Mouse (Mus musculus) retina, postnatal 7 days (tissue): ENCODE results near the gene Spsb4.

Source experiments
- DNase-seq: peaks from one replicate; pipeline ENCODE4 v3.0.0-alpha.2; 2012; ENCODE audit warnings: low read depth, low spot score

Spsb4 gene

GRCm38 (mm10) chr9:96980037-96980997 is 38.3 kb downstream of the Spsb4 start:
- DNase-seq: peak; percentile 24

GRCm38 (mm10) chr9:96979417-96980030 is 39.1 kb downstream of the Spsb4 start:
- no peak for DNase-seq

- DNase-seq: no peak
Measured at GRCm38 (mm10) chr9:96978147-96978782, 40.4 kb downstream of the Spsb4 start.

GRCm38 (mm10) chr9:96977287-96978145 is 41.1 kb downstream of the Spsb4 start:
- DNase-seq: no peak

DNA sequence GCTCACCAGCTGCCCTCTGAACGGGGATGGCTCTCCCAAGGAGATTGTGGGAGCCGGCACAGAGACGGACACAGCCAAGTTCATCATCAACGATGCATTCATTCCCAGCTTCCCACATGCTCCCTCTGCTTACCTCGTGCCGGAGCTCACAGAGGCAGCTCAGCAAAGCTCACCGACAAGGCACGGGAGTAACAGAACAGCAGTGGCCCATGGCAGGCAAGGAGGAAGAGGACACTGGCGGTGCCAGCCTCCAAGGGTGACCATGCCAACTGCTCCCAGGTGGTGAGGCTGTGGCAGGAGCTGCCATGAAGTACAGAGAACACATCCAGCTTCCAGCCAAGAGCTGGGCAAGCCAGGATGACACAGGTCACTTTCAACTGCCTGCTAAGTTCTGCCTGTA is 45.6 kb downstream of the Spsb4 start:
- no peak for DNase-seq

DNA sequence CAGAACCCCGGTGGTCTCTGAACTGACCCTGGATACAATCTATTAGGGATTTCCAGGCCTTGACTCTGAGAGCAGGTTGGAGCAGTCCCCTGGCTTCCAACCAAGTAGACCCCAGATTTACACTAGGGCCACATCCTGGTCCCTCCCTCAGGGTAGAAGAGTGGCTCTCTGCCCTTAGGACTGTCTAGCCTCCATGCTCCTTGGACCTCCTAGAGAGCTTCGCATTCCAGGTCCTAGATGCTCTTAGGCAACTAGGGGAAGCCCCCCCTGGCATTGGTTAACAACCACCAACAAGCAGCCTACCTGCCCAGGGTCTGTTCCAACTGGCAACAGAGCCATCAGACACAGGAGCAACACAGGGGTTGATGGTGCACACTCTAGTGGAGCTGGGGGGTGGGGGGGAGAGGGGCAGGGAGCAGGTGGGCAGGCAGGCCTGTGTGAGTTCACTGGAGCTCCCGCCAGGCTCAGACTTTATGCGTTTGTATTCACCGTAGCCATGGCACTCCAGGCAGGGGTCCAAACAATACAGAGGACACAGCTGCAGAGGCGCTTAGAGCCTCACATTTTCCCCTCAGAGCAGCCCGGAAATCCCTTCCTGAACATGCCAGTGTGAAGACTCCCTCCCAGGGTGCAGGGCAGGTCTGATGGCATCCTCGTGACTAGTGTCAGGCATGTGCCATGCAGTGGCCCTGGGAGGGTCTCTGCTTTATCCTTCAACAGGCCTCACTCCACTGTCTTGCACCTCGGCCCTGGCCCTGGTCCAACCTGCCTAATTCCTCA is 46.8 kb downstream of the Spsb4 start:
- peak; percentile 25 for DNase-seq

GRCm38 (mm10) chr9:96967516-96967915 is 51.1 kb downstream of the Spsb4 start:
- no peak for DNase-seq

GRCm38 (mm10) chr9:96966465-96966864 is 52.2 kb downstream of the Spsb4 start:
- DNase-seq: no peak

DNA sequence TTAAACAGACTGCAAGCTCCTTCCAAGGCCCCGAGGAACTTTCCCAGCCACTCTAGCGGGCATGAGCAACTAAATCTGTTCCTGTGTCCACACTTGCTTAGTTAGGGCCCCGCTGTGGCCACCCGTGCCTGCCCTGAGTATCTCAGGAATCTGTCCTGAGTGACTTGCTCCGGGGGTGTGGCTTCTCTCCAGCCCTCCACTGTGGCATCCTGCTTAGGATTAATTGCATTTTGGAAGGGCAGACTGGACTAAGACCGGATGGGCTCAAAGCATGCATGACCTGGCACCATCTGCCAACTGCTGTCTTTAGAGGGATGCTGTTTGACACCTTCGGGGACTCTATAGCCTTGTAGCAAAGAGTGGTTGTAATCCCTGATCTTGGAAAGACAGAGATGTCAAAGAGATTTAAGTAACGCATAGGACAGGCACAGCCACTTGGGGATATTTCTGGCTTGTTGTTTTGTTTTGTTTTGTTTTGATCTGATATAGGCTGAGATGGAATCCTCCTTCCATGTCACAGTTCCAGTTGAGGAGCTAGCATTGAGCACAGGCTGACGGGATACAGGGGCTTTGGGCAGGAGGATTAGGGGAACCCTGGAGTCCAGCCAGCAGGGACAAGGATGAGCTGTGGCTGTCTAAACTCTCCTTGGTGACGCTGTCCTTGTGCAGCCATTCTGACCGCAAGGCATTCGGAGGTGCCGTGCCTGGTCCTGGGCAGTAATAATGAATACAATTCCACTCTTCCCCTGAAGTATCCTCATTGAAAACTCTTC is 55.0 kb downstream of the Spsb4 start:
- peak; percentile 40 for DNase-seq

- no peak for DNase-seq
Measured at GRCm38 (mm10) chr9:96962714-96963113, 55.9 kb downstream of the Spsb4 start.

DNA sequence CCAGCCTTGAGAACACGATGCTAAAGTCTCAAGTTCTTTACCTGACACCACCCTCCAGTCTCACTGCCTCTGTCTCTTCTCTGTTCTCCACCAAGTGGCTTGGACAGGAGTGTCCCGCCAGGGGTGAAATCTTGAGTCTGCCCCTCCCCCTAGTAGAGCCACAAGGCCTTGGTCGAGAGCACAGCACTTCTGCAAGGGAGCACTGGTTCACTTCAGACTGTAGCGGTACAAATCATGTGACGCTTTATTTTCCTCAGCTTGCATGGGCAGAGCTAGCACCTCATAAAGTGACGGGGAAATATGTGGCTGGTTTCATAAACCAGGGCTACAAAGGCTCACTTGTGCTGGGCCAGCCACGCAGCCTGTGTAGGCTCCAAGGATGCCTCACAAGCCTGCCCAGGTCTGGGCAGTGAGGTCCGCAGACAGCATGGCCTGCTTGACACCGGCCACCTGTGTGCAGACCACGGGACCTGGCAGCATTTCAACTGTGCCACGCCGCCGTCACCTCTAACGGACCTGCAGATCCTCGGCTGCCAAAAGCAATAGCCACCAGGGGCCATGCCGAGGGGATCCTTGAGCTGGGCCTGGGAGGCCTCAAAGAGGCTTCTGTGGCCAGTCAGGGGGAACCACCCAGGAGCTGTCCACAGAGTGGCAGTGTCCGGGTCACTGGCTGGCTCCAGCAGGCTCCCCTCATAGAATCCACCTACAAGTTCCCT is 56.5 kb downstream of the Spsb4 start:
- no peak for DNase-seq

GRCm38 (mm10) chr9:96961006-96961405 is 57.6 kb downstream of the Spsb4 start:
- DNase-seq: peak; percentile 38

DNA sequence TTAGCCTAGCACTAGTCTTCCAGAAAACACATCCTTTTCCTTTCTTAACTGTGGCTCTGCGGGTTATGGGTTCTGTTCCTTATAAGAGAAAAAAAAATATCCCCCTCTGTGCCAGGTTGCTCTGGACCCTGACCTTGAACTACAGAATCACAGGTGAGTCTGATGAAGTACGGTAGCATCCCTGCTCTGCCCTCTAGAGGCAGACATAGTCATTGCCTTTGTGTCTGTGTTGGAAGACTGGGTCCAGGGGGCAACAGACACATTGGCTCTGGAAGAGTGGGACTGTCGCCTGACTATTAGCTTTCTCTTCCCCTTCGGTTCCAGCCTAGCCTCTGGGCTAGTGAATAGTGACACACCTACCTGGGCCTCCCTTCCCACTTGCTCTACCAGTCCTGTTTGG is 58.4 kb downstream of the Spsb4 start:
- no peak for DNase-seq

DNA sequence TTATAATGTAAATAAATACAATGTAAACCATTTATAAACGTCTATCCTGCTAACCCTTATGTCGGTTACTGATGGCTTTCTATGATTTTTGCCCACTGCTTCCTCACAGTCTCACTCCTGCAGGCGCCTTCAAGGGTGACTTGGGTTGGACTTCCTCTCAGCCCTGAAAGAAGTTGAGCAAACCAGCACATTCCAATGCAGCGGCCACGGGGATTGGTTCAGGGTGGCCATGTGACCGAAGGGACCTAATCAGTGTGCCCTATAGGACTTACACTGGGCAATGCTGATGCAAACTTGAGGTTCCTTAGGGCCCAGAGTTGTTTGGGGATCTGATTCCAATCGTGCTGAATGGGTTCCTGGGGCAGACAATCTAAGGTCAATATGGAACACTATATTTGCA is 59.2 kb downstream of the Spsb4 start:
- DNase-seq: no peak

GRCm38 (mm10) chr9:96958009-96958615 is 60.5 kb downstream of the Spsb4 start:
- DNase-seq: no peak

GRCm38 (mm10) chr9:96957298-96957865 is 61.3 kb downstream of the Spsb4 start:
- DNase-seq: no peak

DNA sequence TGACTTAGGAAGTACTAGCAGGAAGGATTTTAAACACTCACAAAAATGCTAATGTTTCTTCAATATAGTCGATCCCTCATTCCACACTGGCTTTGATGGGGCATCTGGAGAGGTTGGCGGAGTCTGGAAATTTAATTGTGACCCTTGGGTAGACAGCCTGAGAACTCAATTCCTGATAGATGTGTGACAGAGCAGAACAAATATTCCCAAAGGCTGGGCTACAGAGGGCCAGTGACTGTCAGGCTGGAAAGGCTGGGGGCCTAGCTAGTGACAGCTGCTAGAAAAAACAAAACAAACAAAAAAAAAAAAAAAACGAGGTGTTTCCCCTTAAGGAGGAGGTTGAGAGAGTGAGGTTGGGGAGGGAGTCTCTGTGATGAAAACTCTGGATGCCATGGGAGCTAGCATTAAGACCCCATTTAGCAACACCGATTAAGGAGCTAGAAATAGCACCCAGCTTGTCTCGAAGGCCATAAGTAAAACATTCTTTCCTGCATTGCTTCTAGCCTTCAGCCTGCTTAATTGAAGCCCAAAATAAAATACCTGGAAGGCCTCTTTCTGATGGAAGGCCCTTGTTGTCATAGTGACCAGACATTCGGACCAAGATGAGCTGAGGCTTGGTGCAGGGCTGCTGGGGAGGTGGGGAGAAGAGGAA is 61.9 kb downstream of the Spsb4 start:
- DNase-seq: no peak
